Mouse (Mus musculus) frontal cortex, postnatal 36 days (tissue): ENCODE measurements around the gene Asic1.
"Not testable (repeated sequence)": the region's sequence is repeated elsewhere in the genome, so short reads cannot be mapped to it uniquely, and the experiment has no call there.

Source experiments
- DNase-seq, 2 experiments: peaks; one replicate each; pipeline ENCODE4 v3.0.0; 2022; ENCODE audit warnings: low spot score in 2 of 2

The Asic1 gene

DNA sequence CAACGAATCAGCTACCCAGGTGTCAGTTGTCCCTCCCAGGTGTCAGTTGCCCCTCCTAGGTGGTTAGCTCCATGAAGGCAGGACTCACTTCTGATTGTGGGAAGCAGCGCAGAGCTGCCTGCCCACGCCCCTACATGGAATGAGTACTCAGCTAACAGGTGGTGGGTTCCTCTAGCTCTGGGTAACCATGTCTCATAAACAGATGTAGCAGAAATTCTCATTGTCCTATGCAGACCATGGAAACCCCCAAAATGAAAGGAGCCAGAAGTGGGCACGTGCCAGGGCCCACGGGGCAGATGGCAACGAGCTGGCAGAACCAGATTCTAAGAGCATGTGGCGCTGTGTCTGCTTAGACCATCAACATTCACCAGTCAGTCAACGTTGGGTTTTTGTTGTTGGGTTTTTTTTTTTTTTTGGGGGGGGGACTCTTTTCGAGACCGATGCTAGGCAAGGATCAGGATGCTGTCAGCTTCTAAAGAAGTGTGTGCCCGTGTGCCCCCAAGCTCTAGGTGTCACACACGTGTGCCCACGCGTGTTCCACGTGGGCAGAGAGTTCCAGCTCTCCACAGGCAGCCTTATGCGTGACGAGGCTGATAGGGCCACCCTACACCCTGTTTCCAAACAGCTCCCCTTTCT lies 6.1 kb upstream of the Asic1 start:
- peak in 1 of 2 experiments; percentile 46 for DNase-seq

GRCm38 (mm10) chr15:99664600-99665451 lies 5.3 kb upstream of the Asic1 start:
- peak; percentile 77 to 78 for DNase-seq

GRCm38 (mm10) chr15:99667544-99667943 lies 2.6 kb upstream of the Asic1 start:
- no peak for DNase-seq

- DNase-seq = peak; percentile 77 to 85
Measured at GRCm38 (mm10) chr15:99668881-99669280, 1.3 kb upstream of the Asic1 start.

GRCm38 (mm10) chr15:99669392-99669791 lies 776 bp upstream of the Asic1 start:
- DNase-seq = no peak

- no peak for DNase-seq
Measured at GRCm38 (mm10) chr15:99670964-99671670, 949 bp downstream of the Asic1 start.

DNA sequence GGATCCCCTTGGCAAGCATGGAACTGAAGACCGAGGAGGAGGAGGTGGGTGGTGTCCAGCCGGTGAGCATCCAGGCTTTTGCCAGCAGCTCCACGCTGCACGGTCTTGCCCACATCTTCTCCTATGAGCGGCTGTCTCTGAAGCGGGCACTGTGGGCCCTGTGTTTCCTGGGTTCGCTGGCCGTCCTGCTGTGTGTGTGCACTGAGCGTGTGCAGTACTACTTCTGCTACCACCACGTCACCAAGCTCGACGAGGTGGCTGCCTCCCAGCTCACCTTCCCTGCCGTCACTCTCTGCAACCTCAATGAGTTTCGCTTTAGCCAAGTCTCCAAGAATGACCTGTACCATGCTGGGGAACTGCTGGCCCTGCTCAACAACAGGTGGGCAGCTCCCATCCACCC lies 1.6 kb downstream of the Asic1 start:
- no peak for DNase-seq

GRCm38 (mm10) chr15:99674866-99675265 lies 4.7 kb downstream of the Asic1 start:
- no peak for DNase-seq

- DNase-seq = no peak
Measured at GRCm38 (mm10) chr15:99677089-99677488, 6.9 kb downstream of the Asic1 start.

DNA sequence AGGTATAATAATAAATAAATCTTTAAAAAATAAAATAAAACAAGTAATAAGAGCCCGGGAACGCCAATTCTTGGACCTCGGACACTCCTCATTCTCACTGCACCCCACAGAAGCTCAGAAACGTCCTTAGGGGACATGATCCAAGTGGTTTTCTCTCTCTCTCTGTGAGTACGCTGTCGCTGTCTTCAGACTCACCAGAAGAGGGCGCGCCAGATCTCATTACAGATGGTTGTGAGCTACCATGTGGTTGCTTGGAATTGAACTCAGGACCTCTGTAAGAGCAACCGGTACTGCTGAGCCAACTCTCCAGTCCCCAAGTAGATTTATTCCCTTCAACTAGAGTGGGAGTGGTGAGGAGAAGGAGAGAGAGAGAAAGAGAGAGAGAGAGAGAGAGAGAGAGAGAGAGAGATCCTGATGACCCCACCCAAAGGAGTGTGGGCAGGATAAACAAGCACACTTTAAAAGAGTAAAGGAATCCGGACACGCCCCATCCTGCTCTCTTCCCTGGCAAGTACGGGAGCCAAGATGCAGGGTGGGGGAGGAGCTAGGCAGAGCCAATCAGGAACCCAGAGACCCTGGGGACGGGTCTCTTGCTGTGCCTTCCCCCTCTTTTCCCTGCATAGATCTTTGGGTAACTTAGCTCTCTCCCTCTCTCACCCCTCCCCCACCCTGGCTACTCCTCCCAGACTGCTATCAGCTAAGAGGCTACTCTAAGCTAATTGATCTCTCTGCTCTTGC lies 8.1 kb downstream of the Asic1 start:
- no peak for DNase-seq

DNA sequence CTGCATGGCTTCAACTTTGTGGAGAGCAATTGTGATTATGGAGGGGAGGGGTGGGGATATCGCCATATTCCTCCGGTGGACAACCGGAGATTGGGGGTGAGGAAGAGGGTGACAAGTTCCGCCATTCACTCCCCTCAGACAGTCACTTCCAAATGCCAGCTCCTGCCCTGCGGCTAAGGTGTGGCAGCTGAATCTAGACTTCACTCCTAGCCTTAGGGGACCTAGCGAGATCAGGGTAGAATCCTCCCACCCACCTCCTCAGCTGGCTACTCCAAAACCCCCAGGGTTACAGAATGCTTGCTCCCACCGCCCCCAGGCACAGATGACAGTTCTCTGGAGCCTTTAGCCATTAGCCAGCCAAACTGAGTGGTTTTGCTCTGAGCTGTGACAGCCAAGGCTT lies 8.8 kb downstream of the Asic1 start:
- DNase-seq = no peak

DNA sequence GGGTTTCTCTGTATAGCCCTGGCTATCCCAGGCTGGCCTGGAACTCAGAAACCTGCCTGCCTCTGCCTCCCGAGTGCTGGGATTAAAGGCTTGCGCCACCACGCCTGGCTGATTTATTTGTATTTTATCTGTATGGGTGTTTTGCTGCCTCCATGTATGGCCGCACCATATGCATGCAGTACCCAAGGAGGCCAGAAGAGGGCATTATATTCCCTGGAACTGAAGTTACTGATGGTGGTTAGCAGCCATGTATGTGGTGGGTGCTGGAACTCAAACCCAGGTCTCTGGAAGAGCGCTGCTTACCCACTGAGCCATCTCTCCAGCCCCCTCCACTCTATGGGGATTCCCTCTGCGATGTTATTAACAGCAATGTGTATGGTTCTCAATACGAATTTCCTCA lies 12.7 kb downstream of the Asic1 start:
- DNase-seq = no peak

DNA sequence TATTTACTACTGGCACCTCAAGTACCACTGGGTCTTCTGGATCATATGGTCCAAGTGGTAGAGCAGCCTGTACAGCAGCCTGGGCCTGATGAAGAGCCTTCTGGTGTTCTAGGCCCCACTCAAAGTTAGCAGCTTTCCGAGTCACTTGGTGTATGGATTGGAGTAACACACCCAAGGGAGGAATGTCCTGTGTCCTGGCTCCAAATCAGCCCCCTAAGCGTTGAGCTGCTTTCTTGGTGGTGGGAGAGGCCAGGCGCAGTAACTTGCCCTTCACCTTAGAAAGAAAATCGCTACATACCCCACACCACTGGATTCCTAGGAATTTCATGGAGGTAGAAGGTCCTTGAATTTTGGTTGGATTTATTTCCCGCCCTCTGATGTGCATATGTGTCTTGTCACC lies 14.0 kb downstream of the Asic1 start:
- DNase-seq = no peak

- peak in 1 of 2 experiments; percentile 73 for DNase-seq
Measured at GRCm38 (mm10) chr15:99688712-99689111, 18.5 kb downstream of the Asic1 start.

GRCm38 (mm10) chr15:99690924-99691323 lies 20.8 kb downstream of the Asic1 start:
- no peak for DNase-seq

GRCm38 (mm10) chr15:99691976-99692375 lies 21.8 kb downstream of the Asic1 start:
- no peak for DNase-seq

DNA sequence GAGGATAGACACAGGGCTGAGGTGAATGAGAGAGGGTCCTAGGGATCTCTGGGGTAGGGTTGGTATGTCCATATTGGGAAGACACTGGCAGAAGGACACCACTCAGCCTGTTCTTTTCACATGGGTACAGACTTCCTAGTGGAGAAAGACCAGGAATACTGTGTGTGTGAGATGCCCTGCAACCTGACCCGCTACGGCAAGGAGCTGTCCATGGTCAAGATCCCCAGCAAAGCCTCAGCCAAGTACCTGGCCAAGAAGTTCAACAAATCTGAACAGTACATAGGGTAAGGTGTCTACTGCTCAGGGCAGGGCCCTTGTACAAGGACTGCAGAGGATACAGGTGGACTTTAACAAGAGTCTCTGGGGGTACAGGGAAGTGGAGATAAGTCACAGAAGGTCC lies 27.1 kb downstream of the Asic1 start:
- no peak for DNase-seq

- DNase-seq = no peak
Measured at GRCm38 (mm10) chr15:99698533-99699085, 28.4 kb downstream of the Asic1 start.

DNA sequence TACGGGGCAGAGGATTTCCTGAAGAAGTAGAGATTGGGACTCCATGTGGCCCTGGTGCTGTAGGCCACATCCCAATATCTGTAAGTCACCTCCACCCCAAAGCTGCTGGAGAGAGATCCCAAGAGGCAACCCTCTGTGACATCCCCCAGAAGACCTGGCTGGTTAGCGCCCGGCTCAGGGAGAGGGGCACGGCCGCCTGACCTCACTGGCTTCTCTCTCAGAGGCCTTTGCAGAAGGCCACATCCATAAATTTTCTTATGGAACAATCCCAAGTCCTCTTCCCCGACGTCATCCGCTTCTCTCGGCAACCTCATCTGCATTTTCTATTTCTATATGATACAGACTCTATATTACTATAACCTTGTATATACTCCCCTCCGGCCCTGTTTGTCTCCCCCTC lies 29.5 kb downstream of the Asic1 start:
- DNase-seq = no peak

GRCm38 (mm10) chr15:99700219-99701106 lies 30.3 kb downstream of the Asic1 start:
- no peak for DNase-seq

DNA sequence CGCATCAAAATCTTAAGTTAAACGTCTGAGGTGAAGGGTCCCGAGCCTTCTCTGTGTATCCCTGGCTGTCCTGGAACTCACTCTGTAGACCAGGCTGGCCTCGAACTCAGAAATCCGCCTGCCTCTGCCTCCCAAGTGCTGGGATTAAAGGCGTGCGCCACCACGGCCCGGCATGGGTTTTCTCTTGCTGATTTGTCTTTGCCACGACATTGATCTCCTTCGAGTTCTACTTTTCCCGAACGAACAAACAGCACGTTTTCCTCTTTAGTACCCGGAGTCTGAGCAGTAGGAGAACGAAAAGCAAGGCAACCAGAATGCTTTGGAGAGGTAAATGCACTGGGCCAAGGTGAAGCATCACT lies 31.5 kb downstream of the Asic1 start:
- not testable (repeated sequence) for DNase-seq
